Mouse (Mus musculus): ENCODE measurements around the gene Fhit. TPM values are rescaled to one million over a fixed set of nuclear protein-coding genes. Genes with fewer than 3 reads are reported as not detected.

Gene Fhit
- 3.4 and 5.0 TPM in 2 replicates for polyA plus RNA-seq (2014; fragmentation: Nextera tagmentation; extraction: Ambion mirVana)

DNA sequence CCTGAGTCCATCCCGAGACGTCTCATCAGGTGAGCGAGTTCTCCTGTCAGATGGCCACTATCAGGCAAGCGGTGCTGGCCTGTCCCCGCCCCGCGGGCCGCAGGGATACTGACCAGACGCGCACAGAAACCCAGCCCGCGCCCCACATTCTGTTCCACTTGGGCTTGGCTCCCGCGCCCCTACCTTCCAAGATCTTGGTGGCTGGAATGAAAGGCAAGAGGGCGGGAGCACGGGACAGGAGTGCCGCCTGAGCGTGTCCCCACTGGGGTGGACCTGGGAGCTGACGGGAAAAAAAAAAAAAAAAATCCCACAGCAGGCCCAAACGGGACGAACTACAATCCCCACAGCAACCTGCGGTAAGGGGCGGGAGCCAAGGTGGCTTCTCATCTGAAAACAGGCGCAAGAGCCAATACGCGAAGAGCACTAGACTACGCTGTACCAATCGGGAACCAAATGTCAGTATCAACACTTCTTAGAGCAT is at the start of gene Fhit:
Gene Fhit (minus strand): TSS at position 285 of the 481 bp plus-strand sequence.
- peak within 1 kb of the TSS; percentile 50 for H3K4me3 ChIP-seq (ENCODE audit: low read depth, low read length)
- no peaks in the 10 kb centered on the region for H3K4me1 ChIP-seq (ENCODE audit: control insufficient read depth, insufficient read depth, low read length)
- no peaks in the 10 kb centered on the region for H3K27me3 ChIP-seq (ENCODE audit: control insufficient read depth, insufficient read depth, low read length)
- under 1% methylated on average over 28 of the region's 28 CpGs for WGBS
- no peaks in the 10 kb centered on the region for H3K9me3 ChIP-seq (replicated peaks; ENCODE audit: control insufficient read depth, low read length)
- H3K9ac ChIP-seq (replicated peaks; ENCODE audit: low read length): peak within 1 kb of the TSS; percentile 64
- peak; percentile 94 for ATAC-seq (replicated peaks; ENCODE audit: insufficient number of reproducible peaks, low FRiP score, low TSS enrichment, low read depth)
- peak; percentile 89 for DNase-seq (ENCODE audit: low spot score)
- peak within 1 kb of the TSS; percentile 78 for H3K4me2 ChIP-seq (ENCODE audit: low read depth, low read length)
- no peak within 1 kb of the TSS for H3K27ac ChIP-seq (replicated peaks; ENCODE audit: low read depth, low read length)
- no peaks in the 10 kb centered on the region for H3K36me3 ChIP-seq (replicated peaks; ENCODE audit: control insufficient read depth, insufficient read depth, low read depth, low read length)

DNA sequence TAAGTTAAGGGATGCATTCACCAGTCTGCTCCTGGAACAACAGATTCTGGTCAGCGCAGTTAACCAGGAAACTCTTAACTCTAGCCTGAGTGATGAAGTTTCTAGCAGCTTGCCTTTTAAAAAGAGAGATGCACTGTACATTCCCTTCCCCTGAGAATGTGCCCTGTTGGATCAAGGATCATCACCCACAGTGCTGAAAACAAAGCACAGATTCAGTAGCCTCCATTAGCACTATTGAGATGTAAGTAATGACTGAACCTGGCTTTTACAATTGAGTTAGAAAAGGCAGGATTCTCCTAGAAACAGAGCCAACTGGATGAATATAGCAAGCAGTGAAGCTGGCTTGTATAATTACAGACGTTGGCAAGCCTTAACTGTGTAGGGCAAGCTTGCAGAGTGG is 45.0 kb upstream of the Fhit start:
- Histone ChIP-seq H3K4me1 (ENCODE audit: control insufficient read depth, insufficient read depth, low read length) (no peaks in the 10 kb centered on the region), H3K36me3 (replicated peaks; ENCODE audit: control insufficient read depth, insufficient read depth, low read depth, low read length) (no peaks in the 10 kb centered on the region), H3K4me3 (ENCODE audit: low read depth, low read length) (no peak overlapping the region), H3K9me3 (replicated peaks; ENCODE audit: control insufficient read depth, low read length) (no peaks in the 10 kb centered on the region), H3K27ac (replicated peaks; ENCODE audit: low read depth, low read length) (no peak overlapping the region), H3K9ac (replicated peaks; ENCODE audit: low read length) (no peak overlapping the region), H3K4me2 (ENCODE audit: low read depth, low read length) (no peak overlapping the region), H3K27me3 (ENCODE audit: control insufficient read depth, insufficient read depth, low read length) (no peaks in the 10 kb centered on the region)
- ATAC-seq (replicated peaks; ENCODE audit: insufficient number of reproducible peaks, low FRiP score, low TSS enrichment, low read depth) (no peak), DNase-seq (ENCODE audit: low spot score) (no peak)
- 52% methylated on average over 2 of the region's 2 CpGs for WGBS

- Histone ChIP-seq H3K9me3 (replicated peaks; ENCODE audit: control insufficient read depth, low read length) (no peaks in the 10 kb centered on the region), H3K4me1 (ENCODE audit: control insufficient read depth, insufficient read depth, low read length) (no peaks in the 10 kb centered on the region), H3K4me3 (ENCODE audit: low read depth, low read length) (peak overlapping the region; percentile 50), H3K9ac (replicated peaks; ENCODE audit: low read length) (peak overlapping the region; percentile 64), H3K36me3 (replicated peaks; ENCODE audit: control insufficient read depth, insufficient read depth, low read depth, low read length) (no peaks in the 10 kb centered on the region), H3K27ac (replicated peaks; ENCODE audit: low read depth, low read length) (no peak overlapping the region), H3K27me3 (ENCODE audit: control insufficient read depth, insufficient read depth, low read length) (no peaks in the 10 kb centered on the region), H3K4me2 (ENCODE audit: low read depth, low read length) (peak overlapping the region; percentile 78)
- ATAC-seq (replicated peaks; ENCODE audit: insufficient number of reproducible peaks, low FRiP score, low TSS enrichment, low read depth): peak; percentile 84
- DNase-seq (ENCODE audit: low spot score): peak; percentile 92
- 9% methylated on average over 17 of the region's 17 CpGs for WGBS
Observed at GRCm38 (mm10) chr14:11160806-11161450, 907 bp downstream of the Fhit start.

DNA sequence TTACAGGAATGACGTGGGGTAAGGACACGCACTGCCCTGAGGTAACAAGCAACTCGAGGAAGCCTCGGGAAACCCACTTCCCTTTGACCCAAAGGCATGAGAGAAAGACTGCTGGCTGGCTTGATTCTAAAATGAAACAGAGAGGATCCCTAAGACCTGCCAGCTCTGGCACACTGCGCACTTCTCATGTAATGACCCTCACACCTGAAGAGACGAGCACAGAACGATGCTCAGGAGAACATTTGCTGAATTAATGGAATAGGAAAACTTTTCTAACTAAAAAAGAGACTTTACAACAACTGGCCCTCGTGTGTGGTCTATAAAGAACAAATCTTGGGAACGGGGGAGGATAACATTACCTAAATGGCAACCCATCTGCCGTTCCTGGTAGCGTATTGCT is 2.2 kb downstream of the Fhit start:
- WGBS: 85% methylated on average over 11 of the region's 11 CpGs
- no peak overlapping the region for H3K27ac ChIP-seq (replicated peaks; ENCODE audit: low read depth, low read length)
- H3K9me3 ChIP-seq (replicated peaks; ENCODE audit: control insufficient read depth, low read length): no peaks in the 10 kb centered on the region
- no peak for ATAC-seq (replicated peaks; ENCODE audit: insufficient number of reproducible peaks, low FRiP score, low TSS enrichment, low read depth)
- no peak overlapping the region for H3K4me2 ChIP-seq (ENCODE audit: low read depth, low read length)
- DNase-seq (ENCODE audit: low spot score): no peak
- H3K9ac ChIP-seq (replicated peaks; ENCODE audit: low read length): no peak overlapping the region
- H3K4me1 ChIP-seq (ENCODE audit: control insufficient read depth, insufficient read depth, low read length): no peaks in the 10 kb centered on the region
- H3K27me3 ChIP-seq (ENCODE audit: control insufficient read depth, insufficient read depth, low read length): no peaks in the 10 kb centered on the region
- no peaks in the 10 kb centered on the region for H3K36me3 ChIP-seq (replicated peaks; ENCODE audit: control insufficient read depth, insufficient read depth, low read depth, low read length)
- no peak overlapping the region for H3K4me3 ChIP-seq (ENCODE audit: low read depth, low read length)

DNA sequence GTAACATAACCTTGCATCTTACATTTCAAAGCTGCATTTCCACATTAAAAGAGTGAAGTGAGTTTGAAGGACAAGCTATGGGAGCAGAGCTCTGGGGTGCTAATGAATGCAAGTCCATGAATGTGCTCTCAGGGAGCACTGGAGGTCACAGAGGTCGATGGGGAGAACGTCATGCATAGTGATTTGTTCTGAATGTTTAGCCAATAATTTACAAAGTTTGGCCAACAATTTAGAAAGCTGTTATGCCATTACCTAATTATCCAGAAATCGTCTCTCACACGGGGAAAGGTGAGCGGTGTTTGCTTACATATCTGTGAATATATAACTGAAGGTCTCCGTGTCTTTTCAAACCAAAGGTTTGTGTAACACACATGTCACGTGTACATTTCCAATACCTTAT is 2.8 kb downstream of the Fhit start:
- 69% methylated on average over 7 of the region's 7 CpGs for WGBS
- Histone ChIP-seq H3K36me3 (replicated peaks; ENCODE audit: control insufficient read depth, insufficient read depth, low read depth, low read length) (no peaks in the 10 kb centered on the region), H3K27me3 (ENCODE audit: control insufficient read depth, insufficient read depth, low read length) (no peaks in the 10 kb centered on the region), H3K9ac (replicated peaks; ENCODE audit: low read length) (no peak overlapping the region), H3K9me3 (replicated peaks; ENCODE audit: control insufficient read depth, low read length) (no peaks in the 10 kb centered on the region), H3K4me2 (ENCODE audit: low read depth, low read length) (no peak overlapping the region), H3K4me3 (ENCODE audit: low read depth, low read length) (no peak overlapping the region), H3K27ac (replicated peaks; ENCODE audit: low read depth, low read length) (no peak overlapping the region), H3K4me1 (ENCODE audit: control insufficient read depth, insufficient read depth, low read length) (no peaks in the 10 kb centered on the region)
- DNase-seq (ENCODE audit: low spot score): no peak
- no peak for ATAC-seq (replicated peaks; ENCODE audit: insufficient number of reproducible peaks, low FRiP score, low TSS enrichment, low read depth)

DNA sequence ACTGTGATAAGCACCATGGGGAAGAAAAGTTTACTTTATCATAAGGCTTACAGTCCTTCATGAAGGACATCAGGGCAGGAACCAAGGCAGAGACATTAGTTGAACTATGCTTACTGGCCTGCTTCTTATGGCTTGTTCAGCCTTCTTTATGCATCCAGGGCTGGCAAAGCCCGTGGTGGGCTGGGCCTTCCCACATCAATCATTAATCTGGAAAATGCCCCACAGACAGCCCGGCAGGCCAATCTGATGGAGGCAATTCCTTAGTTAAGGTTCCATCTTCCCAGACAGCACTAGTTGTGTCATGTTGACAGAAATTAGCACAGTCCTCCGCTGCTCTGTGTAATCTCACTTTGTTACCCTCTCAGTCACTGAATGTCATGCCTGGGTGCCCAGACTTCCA is 4.1 kb downstream of the Fhit start:
- Histone ChIP-seq H3K4me1 (ENCODE audit: control insufficient read depth, insufficient read depth, low read length) (no peaks in the 10 kb centered on the region), H3K27ac (replicated peaks; ENCODE audit: low read depth, low read length) (no peak overlapping the region), H3K9ac (replicated peaks; ENCODE audit: low read length) (no peak overlapping the region), H3K9me3 (replicated peaks; ENCODE audit: control insufficient read depth, low read length) (no peaks in the 10 kb centered on the region), H3K27me3 (ENCODE audit: control insufficient read depth, insufficient read depth, low read length) (no peaks in the 10 kb centered on the region), H3K4me2 (ENCODE audit: low read depth, low read length) (no peak overlapping the region), H3K4me3 (ENCODE audit: low read depth, low read length) (no peak overlapping the region), H3K36me3 (replicated peaks; ENCODE audit: control insufficient read depth, insufficient read depth, low read depth, low read length) (no peaks in the 10 kb centered on the region)
- ATAC-seq (replicated peaks; ENCODE audit: insufficient number of reproducible peaks, low FRiP score, low TSS enrichment, low read depth): no peak
- 84% methylated on average over 3 of the region's 3 CpGs for WGBS
- no peak for DNase-seq (ENCODE audit: low spot score)

- ATAC-seq (replicated peaks; ENCODE audit: insufficient number of reproducible peaks, low FRiP score, low TSS enrichment, low read depth): no peak
- H3K4me2 ChIP-seq (ENCODE audit: low read depth, low read length): no peak overlapping the region
- H3K36me3 ChIP-seq (replicated peaks; ENCODE audit: control insufficient read depth, insufficient read depth, low read depth, low read length): no peaks in the 10 kb centered on the region
- H3K4me1 ChIP-seq (ENCODE audit: control insufficient read depth, insufficient read depth, low read length): no peaks in the 10 kb centered on the region
- H3K9me3 ChIP-seq (replicated peaks; ENCODE audit: control insufficient read depth, low read length): no peaks in the 10 kb centered on the region
- no peak for DNase-seq (ENCODE audit: low spot score)
- no peaks in the 10 kb centered on the region for H3K27me3 ChIP-seq (ENCODE audit: control insufficient read depth, insufficient read depth, low read length)
- H3K4me3 ChIP-seq (ENCODE audit: low read depth, low read length): no peak overlapping the region
- no peak overlapping the region for H3K27ac ChIP-seq (replicated peaks; ENCODE audit: low read depth, low read length)
- H3K9ac ChIP-seq (replicated peaks; ENCODE audit: low read length): no peak overlapping the region
- 75% methylated on average over 9 of the region's 9 CpGs for WGBS
Observed at GRCm38 (mm10) chr14:11151634-11152321, 10.1 kb downstream of the Fhit start.
